Mouse (Mus musculus) thymus, adult 2 months (tissue): ENCODE measurements around the gene Oaz2. TPM values are rescaled to one million over a fixed set of nuclear protein-coding genes. Genes with fewer than 3 reads are reported as not detected.

Experiments used
- DNase-seq: peaks from one replicate; pipeline ENCODE4 v3.0.0; 2021
- H3K27ac ChIP-seq: fragments of 200-500 bp; 2 replicates; pipeline ENCODE4 v1.5.1; 2012; ENCODE audit warnings: low read length, control low read depth; ENCODE audit not compliant: control insufficient read depth, insufficient read depth
- H3K27me3 ChIP-seq: fragments of 200-500 bp; 2 replicates; pipeline ENCODE4 v1.6.1; 2012; ENCODE audit warnings: mild to moderate bottlenecking, low read length, moderate library complexity, mixed read lengths; ENCODE audit not compliant: control insufficient read depth, insufficient read depth
- H3K36me3 ChIP-seq: fragments of 200-500 bp; 2 replicates; pipeline ENCODE4 v1.6.1; 2012; ENCODE audit warnings: mild to moderate bottlenecking, low read length, moderate library complexity; ENCODE audit not compliant: control insufficient read depth, insufficient read depth
- H3K4me1 ChIP-seq: fragments of 200-500 bp; replicated peaks from 2 replicates; pipeline ENCODE4 v1.6.1; 2012; ENCODE audit warnings: low read length; ENCODE audit not compliant: control insufficient read depth, insufficient read depth
- H3K4me3 ChIP-seq: fragments of 200-500 bp; 2 replicates; pipeline ENCODE4 v1.5.1; 2012; ENCODE audit warnings: mild to moderate bottlenecking, low read length, control low read depth, moderate library complexity; ENCODE audit not compliant: control insufficient read depth, insufficient read depth
- CTCF ChIP-seq: fragments of 200-500 bp; IDR thresholded peaks from 2 replicates; pipeline ENCODE4 v1.5.1; 2012; ENCODE audit warnings: mild to moderate bottlenecking, control low read depth, low read length, moderate library complexity, borderline replicate concordance; ENCODE audit not compliant: control insufficient read depth, poor library complexity, insufficient read depth; ENCODE audit errors: extremely low read depth
- POLR2A ChIP-seq: fragments of 200-500 bp; IDR thresholded peaks from 2 replicates; pipeline ENCODE4 v1.6.1; 2012; ENCODE audit warnings: mild to moderate bottlenecking, low read length, control low read depth, moderate library complexity; ENCODE audit not compliant: control insufficient read depth, poor library complexity, insufficient read depth; ENCODE audit errors: extremely low read depth
- WGBS: fragments of 180-500 bp; shearing (Covaris S2); methylation state at CpG from one replicate; pipeline ENCODE4 v1.1.7; 2018; 5-methylcytosine and 5-hydroxymethylcytosine counted together
- polyA plus RNA-seq: library from polyadenylated mRNA; depleted of rRNA; stranded (reverse); fragments of >200 nt; gene quantifications from 2 replicates; pipeline ENCODE4 v1.2.3, GENCODE M21; 2012

Gene Oaz2
- polyA plus RNA-seq, 1 experiment: 68.1 TPM

DNA sequence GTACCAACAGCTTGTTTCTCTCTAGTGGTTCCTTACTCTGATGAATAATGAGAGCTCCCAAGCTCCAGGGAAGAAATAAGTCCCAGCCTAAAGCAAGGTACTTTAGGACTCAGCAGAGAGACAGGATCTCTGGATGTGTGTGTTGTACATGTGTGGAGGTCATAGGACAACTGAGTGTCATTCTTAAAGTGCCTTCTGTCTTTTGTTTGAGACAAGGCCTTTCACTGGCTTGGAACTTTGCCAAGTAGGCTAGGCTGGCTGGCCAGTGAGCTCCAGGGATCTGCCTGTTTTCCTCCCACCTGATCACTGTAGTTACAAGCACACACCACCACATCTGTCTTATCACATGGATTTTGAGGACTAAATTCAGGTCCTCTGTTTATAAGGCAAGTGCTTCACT, 28.5 kb downstream of the Oaz2 start:
- H3K27ac ChIP-seq: no peak overlapping the region
- no peak for DNase-seq

DNA sequence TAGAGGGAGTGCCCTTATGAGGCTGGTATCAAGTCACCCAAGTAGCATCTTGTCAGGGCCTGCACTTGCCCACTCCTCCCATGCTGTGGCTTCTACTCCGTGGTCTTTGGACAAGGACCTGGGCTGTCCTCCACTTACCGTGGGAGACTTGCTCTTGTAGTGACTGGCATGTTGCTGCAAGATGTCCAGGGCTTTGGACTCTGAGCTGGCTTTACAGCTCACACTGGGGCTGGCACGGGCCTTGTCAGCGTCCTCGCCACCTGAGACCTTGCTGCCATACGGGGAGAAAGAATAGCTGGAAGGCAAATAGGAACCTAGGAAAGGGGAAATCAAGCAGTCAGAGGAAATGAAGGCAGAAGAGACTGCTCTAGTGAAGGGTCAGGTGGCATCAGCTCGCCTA, 29.6 kb downstream of the Oaz2 start:
- no peak for DNase-seq
- WGBS: 82% methylated on average over 7 of the region's 7 CpGs
- Histone ChIP-seq H3K4me1 (no peaks in the 10 kb centered on the region), H3K27me3 (no peaks in the 10 kb centered on the region), H3K4me3 (no peak overlapping the region), H3K27ac (no peak overlapping the region), H3K36me3 (peaks cover 11% of the 10 kb centered on the region; the same call in 1 of the 2 replicates)
- TF ChIP-seq POLR2A (no peak), CTCF (no peak)

More for the DNA sequence above, 28.5 kb downstream of the Oaz2 start:
- peaks cover 11% of the 10 kb centered on the region; the same call in 1 of the 2 replicates for H3K36me3 ChIP-seq
- no peaks in the 10 kb centered on the region for H3K27me3 ChIP-seq
- TF ChIP-seq CTCF (no peak), POLR2A (no peak)
- H3K4me1 ChIP-seq: no peaks in the 10 kb centered on the region
- H3K4me3 ChIP-seq: no peak overlapping the region

- Histone ChIP-seq H3K36me3 (peaks cover 14% of the 10 kb centered on the region; the same call in 1 of the 2 replicates), H3K4me3 (no peak overlapping the region), H3K27me3 (no peaks in the 10 kb centered on the region), H3K27ac (no peak overlapping the region), H3K4me1 (no peaks in the 10 kb centered on the region)
- DNase-seq: no peak
- TF ChIP-seq POLR2A (no peak), CTCF (no peak)
Measured at GRCm38 (mm10) chr9:65697992-65698391, 30.2 kb downstream of the Oaz2 start.

GRCm38 (mm10) chr9:65700504-65700903, 32.7 kb downstream of the Oaz2 start:
- Histone ChIP-seq H3K27me3 (no peaks in the 10 kb centered on the region), H3K4me1 (no peaks in the 10 kb centered on the region), H3K4me3 (no peak overlapping the region), H3K27ac (no peak overlapping the region), H3K36me3 (peaks cover 20% of the 10 kb centered on the region; the same call in 1 of the 2 replicates)
- WGBS: 95% methylated on average over 6 of the region's 6 CpGs
- TF ChIP-seq CTCF (no peak), POLR2A (no peak)
- no peak for DNase-seq

DNA sequence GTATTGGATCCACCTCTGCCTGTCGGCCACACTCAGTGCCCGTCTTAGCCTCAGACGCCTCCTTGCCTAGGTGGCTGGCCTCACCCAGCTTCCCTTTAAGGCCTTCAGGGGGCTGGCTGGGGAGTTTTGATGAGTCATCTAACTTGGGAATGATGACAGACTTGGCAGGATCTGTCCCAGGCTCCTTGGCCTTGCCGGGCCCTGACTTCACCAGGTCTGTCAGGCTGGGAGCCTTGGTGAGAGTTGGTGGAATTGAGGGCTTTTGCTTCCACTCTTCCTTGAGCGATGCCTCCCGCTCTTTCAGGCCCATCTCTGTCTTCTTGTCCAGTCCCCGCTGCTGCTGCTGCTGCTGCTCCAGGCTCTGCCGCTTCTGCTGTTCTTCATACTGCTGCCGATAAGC, 34.5 kb downstream of the Oaz2 start:
- Histone ChIP-seq H3K27me3 (no peaks in the 10 kb centered on the region), H3K27ac (no peak overlapping the region), H3K4me1 (no peaks in the 10 kb centered on the region), H3K4me3 (no peak overlapping the region), H3K36me3 (peaks cover 17% of the 10 kb centered on the region; the same call in 1 of the 2 replicates)
- WGBS: 98% methylated on average over 9 of the region's 9 CpGs
- no peak for DNase-seq
- TF ChIP-seq CTCF: no peak
- TF ChIP-seq POLR2A: no peak

- peaks cover 17% of the 10 kb centered on the region; the same call in 1 of the 2 replicates for H3K36me3 ChIP-seq
Measured at GRCm38 (mm10) chr9:65703241-65703640, 35.4 kb downstream of the Oaz2 start.

GRCm38 (mm10) chr9:65703926-65704595, 36.3 kb downstream of the Oaz2 start:
- TF ChIP-seq CTCF: no peak
- TF ChIP-seq POLR2A: no peak
- H3K27me3 ChIP-seq: no peaks in the 10 kb centered on the region
- no peaks in the 10 kb centered on the region for H3K4me1 ChIP-seq
- H3K36me3 ChIP-seq: peaks cover 17% of the 10 kb centered on the region; the same call in 1 of the 2 replicates
- H3K27ac ChIP-seq: no peak overlapping the region
- no peak for DNase-seq
- WGBS: 97% methylated on average over 24 of the region's 24 CpGs
- H3K4me3 ChIP-seq: no peak overlapping the region

More at GRCm38 (mm10) chr9:65703241-65703640, 35.4 kb downstream of the Oaz2 start:
- no peak for TF ChIP-seq POLR2A
- TF ChIP-seq CTCF: no peak
- no peaks in the 10 kb centered on the region for H3K4me1 ChIP-seq
- H3K27ac ChIP-seq: no peak overlapping the region
- H3K4me3 ChIP-seq: no peak overlapping the region
- no peaks in the 10 kb centered on the region for H3K27me3 ChIP-seq
- WGBS: 97% methylated on average over 7 of the region's 7 CpGs
- DNase-seq: no peak
